Mouse (Mus musculus) embryo, embryonic 10 days (tissue): Measurements from ENCODE around the gene Nfkb2.

Experiments used
- DNase-seq: peaks from one replicate; pipeline ENCODE4 v3.0.0-alpha.2; 2015; ENCODE audit warnings: low spot score

The Nfkb2 gene

GRCm38 (mm10) chr19:46322996-46323572 lies 19.0 kb downstream of the Nfkb2 start:
- no peak for DNase-seq

DNA sequence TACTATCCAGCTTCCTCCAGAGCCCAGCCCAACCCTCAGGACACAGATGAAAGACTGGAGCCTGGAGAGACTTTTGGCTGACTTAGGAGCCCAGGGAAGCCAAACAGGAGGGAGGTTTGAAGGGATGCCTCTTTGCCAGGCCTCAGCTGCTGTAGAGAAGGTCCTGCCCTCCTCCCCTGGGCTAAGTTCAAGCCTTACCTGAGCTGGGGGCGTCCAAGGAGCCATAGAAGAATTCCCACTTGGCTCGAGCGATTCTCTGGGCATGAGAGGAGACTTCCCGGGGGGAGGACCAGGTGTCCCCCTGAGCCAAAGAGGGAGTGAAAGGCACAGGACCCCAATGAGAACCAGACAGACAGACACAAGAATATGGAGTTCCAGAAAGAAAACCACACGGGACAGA lies 19.6 kb downstream of the Nfkb2 start:
- DNase-seq: no peak

- no peak for DNase-seq
Measured at GRCm38 (mm10) chr19:46324366-46324765, 20.2 kb downstream of the Nfkb2 start.

DNA sequence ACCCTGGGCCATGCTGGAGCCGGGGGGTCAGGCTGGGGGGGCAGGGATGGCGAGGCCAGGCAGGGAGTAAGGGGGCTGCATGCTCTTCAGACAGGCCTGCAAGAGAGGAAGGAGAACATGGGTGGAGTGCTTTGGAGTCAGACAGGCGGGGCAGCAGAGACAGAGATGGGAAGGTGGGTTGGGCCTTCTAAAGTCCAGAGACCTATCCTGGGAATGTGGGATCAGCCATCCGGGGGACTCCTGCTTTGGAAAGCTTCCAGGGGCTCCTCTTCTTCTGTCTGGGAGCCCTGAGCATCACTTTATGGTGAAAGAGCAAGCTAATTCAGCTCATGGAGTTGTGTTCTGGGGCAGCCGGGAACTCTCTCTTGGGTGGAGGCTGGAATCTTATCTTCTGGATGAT lies 20.8 kb downstream of the Nfkb2 start:
- DNase-seq: no peak

DNA sequence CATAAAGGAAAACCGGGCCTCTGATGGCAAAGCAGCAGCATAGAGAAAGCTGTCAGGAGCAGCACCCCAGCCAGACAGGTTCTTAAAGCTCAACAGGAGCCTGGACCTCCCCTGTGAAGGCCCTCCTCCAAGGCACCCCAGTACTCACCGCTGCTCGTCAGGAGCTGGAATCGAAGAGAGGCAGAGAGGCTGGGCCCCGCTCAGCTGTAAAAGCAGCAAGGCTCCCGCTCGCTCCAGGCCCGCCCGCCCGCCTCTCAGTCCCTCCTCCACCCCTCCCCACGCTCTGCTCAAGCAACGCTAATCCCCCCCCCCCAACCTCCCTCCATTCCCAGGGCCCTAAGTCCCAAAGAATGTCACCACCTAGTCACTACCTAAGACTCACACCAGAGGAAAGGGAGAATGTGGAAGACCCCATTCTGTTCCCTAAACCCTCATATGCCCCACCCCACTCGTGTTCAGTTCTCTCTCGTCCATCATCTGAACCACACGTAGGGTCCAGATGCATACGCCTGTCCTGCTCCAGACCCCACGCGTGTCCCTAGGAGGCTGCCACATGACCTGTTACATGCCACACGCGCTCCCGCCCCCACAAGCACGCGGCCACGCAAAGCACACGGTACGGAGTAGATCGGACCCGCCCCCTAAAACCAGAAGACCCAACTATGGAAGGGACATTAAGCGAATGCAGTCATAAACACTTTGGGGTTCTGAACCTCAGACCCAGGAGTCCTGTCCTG lies 22.1 kb downstream of the Nfkb2 start:
- DNase-seq: no peak

DNA sequence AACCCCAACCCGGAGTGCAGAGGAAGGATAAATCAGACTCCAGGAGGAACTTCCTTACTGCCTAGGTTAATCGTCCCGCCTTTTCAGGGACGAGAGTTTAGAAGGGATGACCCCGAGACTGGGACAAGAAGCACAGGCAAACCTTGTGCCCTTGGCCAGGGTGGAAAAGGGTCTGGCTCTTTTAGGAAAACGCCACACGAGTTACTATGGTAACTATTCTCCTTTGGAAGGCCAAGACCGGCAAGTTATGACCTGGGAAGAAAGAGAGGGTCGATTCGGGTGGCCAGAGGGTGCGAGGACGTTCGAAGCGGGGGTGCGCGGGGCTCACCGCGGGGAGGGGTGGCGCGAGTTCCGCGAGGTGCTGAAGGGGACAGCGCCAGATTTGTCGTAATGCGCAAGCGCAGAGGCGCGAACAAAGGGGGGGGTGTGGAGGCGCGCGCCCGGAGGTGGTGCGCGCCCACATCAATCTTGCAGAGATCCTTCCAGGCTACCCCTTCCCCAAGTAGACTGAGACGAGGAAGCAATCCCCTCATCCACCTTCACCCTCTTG lies 22.7 kb downstream of the Nfkb2 start, which contains the start of gene Psd:
Gene Psd (minus strand): TSS at position 401 of the 550 bp plus-strand sequence.
- peak; percentile 49 for DNase-seq

- no peak for DNase-seq
Measured at GRCm38 (mm10) chr19:46327531-46328064, 23.5 kb downstream of the Nfkb2 start.

DNA sequence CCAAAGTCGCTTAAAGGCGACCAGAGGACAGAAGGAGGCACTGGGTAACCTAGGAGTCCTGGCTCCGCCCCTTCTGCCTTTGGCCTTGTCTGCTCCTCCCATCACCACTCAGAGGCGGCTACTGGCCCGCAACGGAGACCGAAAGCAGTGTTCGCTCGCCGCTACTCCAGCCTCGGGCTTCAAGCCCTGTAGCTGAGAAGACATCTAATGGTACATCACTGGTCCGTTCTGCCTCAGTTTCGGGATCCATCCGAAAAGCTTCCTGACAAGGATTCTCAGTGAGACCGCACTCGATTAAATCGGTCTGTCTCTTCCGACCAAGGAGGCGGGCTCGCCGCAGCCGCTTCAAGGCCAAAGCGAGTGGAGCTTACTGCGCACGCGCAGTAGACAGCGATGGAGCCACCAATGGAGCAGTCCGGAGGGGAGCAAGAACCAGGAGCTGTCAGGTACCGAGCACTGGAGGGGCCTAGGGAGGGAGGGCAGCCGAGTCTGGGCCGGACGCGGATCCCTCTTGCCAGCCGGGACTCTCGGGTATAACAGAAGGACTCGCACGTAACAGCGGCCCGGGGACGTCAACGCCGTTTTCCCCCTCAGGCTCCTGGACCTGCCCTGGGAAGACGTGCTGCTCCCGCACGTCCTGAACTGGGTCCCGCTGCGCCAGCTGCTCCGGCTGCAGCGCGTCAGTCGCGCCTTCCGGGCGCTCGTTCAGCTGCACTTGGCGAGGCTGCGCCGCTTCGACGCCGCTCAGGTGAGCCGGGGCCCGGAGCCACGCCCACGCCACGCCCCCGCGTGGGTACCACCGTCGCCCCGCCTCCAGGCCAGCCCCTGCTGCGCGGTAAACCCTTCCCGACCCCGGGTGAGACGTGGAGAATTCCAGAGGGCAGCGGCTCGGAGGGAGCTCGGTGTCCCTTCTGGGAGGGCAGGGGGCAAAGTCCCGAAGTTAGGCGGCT lies 24.2 kb downstream of the Nfkb2 start, which contains the start of gene Fbxl15:
Gene Fbxl15 (plus strand): TSS at position 104 of the 950 bp plus-strand sequence.
- DNase-seq: peak; percentile 97

- DNase-seq: no peak
Measured at GRCm38 (mm10) chr19:46329031-46329641, 25.0 kb downstream of the Nfkb2 start.

GRCm38 (mm10) chr19:46329951-46330350 lies 25.8 kb downstream of the Nfkb2 start:
- peak; percentile 90 for DNase-seq

- DNase-seq: no peak
Measured at GRCm38 (mm10) chr19:46330696-46331095, 26.6 kb downstream of the Nfkb2 start.

DNA sequence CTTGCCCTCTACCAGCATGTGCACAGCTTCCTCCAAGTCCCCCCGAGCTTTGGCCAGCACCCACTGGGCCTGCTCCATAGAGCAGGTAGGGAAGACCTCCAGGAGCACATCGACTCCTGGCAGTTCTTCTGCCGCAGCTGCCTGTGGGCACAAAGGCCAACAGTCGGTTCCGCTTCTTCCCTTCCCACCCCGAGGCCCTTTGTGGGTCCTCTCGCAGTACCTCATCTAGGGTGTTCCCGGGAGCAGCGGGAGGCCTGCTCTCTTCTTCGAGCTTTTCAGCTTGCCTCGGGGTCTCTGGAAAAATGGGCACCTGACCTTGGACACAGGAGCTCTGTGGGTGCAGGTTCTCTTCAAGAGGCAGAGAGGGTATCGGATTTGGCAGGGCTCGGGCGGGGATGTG lies 27.2 kb downstream of the Nfkb2 start:
- no peak for DNase-seq

DNA sequence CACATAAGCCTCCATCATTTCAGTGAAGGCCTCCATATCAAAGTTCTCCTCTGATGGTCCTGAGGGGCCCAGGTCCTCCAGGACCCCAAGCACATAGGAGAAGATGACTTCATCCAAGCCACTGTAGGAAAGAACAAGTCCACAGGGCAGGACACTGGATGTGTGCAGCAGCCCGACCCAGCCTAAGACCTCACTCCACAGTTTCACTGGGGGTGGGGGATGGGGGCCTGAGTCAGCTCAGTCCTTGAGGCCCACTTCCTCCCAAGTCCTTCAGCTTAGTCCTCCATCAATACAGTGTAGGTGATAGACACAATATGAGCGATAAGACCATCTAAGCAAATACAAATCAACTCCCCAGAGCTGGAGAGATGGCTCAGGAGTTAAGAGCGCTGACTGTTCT lies 27.8 kb downstream of the Nfkb2 start:
- no peak for DNase-seq

DNA sequence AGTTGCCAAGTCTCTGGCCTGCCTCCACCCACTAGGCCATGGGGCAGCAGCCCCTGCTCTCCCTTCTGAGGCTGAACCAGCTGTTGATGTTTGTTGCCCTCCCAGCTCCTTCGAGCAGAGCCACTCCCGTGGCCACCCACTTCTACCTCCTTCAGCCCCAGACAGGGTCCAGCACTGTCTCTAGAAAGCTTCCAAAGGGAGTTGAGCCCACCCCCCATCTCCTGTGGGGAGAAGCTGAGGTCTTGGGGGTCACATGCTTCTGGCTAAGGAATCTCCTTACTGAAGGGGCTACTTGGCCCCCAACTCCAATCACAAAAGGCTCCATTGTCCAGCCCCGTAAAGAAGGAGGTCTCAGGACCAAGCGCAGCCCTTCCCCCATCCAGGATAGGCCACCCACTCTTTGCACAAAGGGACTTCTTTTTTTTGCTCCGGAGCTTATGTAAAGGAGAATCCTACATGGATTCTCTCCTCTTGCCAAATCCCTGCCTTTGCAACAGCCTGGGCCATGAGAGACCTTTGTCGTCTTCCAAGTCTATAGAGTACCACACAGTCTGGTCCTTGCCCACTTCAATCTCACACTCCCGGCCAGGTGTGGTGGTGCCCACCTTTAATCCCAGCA lies 28.7 kb downstream of the Nfkb2 start:
- no peak for DNase-seq

GRCm38 (mm10) chr19:46333906-46334305 lies 29.8 kb downstream of the Nfkb2 start:
- DNase-seq: no peak

DNA sequence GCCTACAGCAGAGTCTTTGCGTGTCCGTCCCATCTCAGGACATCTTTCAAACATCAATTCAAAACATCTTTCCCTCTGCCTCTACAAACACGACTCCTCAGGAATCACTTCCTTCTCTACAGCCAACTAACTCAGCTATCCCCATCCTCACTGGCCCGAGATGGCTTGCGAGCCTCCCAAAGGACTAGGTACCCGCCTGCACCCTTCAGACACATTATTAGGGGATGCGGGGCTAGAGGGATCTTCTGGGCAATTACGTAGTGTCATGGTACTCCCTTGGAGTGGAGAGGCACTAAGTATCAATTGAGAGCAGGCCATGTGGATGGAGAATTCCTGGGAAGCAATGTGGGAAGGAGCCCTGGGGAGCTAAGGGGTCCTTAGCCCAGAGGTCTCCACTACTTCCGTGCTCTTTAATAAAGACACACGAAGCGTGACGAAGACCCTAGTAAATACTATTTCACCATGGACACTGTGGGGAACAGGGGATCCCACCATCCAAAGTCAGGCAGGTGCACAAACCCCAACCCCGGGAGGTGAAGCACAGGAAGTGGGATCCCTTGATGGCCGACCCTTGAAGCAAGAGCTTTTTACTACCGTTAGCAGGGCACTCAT lies 33.7 kb downstream of the Nfkb2 start:
- DNase-seq: no peak

DNA sequence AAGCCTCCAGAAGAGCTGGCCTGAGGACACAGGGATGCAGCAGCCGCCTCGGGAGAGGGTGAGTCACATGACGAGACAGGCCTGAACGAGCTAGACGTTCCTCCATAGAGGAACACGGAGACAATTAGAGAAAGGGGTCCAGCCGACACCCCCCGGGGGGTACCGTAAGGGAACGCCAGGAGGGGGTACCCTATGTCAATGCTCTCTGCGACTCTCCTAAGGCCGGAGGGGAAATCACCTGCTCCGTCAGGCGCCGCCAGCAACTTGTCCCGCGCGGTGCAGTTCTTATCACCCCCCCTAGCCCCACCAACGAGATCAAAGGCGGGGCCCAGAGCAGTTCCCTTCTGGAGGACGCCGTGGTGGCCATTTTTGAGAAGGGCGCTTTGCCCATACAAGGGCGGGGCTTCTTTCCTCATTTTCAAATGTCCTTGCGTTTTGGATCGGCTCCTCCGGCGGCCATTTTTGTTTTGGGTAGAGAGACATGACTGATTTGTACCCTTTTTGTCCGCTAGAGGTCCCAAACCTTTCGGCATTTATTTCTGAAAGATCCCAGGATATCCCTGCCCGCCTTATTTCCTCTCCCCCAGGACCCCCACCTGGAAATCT lies 34.3 kb downstream of the Nfkb2 start, which contains the start of gene Cuedc2:
Gene Cuedc2 (minus strand): TSS at position 372 of the 606 bp plus-strand sequence.
- DNase-seq: peak; percentile 94

GRCm38 (mm10) chr19:46338942-46339286 lies 34.8 kb downstream of the Nfkb2 start:
- DNase-seq: no peak

DNA sequence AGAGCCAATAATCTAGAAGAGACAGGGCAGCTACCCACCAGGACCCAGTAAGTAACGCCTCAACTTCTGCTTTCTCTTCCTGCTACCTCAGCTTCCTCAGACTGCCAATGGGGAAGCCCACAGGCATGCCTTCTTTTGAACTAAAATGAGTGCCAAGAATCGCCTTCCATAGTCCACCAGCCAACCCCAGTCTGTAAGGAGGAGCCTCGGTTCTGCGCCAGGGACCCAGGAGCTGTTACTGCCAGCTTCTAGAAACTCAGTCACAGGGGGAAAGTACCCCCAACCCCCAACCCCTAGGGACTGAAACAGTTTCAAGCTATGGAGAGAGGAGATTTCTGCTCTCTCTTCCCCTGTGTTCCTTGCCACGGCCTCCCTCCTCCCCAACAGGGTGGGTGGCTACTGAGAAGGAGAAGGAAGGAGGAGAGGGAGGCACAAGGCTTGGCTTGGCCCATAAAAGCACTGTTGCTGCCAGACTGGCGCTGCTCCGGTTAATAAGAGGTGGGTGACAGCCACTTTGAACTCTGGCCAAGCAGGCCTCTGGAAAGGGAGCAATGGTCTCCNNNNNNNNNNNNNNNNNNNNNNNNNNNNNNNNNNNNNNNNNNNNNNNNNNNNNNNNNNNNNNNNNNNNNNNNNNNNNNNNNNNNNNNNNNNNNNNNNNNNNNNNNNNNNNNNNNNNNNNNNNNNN lies 35.3 kb downstream of the Nfkb2 start:
- DNase-seq: no peak
